Mouse (Mus musculus) myocyte (in vitro differentiated cells): ENCODE results near the gene Ets1. TPM values are rescaled to one million over a fixed set of nuclear protein-coding genes. Genes with fewer than 3 reads are reported as not detected.
A peak's percentile ranks its signal among the peaks of the same experiment; 100 is the strongest.

Experiments
- H3K27me3 ChIP-seq: one replicate; pipeline ENCODE4 v1.6.1; 2011; ENCODE audit not compliant: control insufficient read depth, insufficient read depth, insufficient read length
- H3K36me3 ChIP-seq: one replicate; pipeline ENCODE4 v1.6.1; 2011; ENCODE audit not compliant: control insufficient read depth, insufficient read depth
- H3K4me2 ChIP-seq: one replicate; pipeline ENCODE4 v1.6.1; 2011; ENCODE audit warnings: low read depth, control low read depth
- H3K4me3 ChIP-seq: one replicate; pipeline ENCODE4 v1.5.1; 2011; ENCODE audit warnings: mild to moderate bottlenecking, control low read depth, moderate library complexity
- H3K79me2 ChIP-seq: one replicate; pipeline ENCODE4 v1.6.1; 2011; ENCODE audit not compliant: control insufficient read depth, insufficient read depth
- H3ac ChIP-seq: one replicate; pipeline ENCODE4 v1.6.1; 2011; ENCODE audit not compliant: control insufficient read depth, insufficient read length
- CEBPB ChIP-seq: IDR thresholded peaks from 2 replicates; pipeline ENCODE4 v1.6.1; 2011; ENCODE audit warnings: mild to moderate bottlenecking, moderate library complexity; ENCODE audit not compliant: poor library complexity, insufficient read depth, severe bottlenecking
- E2F4 ChIP-seq: IDR thresholded peaks from one replicate; pipeline ENCODE4 v1.6.1; 2011; ENCODE audit warnings: mild to moderate bottlenecking, control low read depth, moderate library complexity; ENCODE audit not compliant: insufficient read depth
- MAX ChIP-seq: IDR thresholded peaks from one replicate; pipeline ENCODE4 v1.6.1; 2011; ENCODE audit warnings: low read depth, mild to moderate bottlenecking, control low read depth
- MYOD1 ChIP-seq, 3 experiments: IDR thresholded peaks; one replicate each; pipeline ENCODE4 v1.6.1; 2011; ENCODE audit warnings: control low read depth in 2 of 3, low read depth in 2 of 3, mild to moderate bottlenecking in 2 of 3, moderate library complexity in 1 of 3; ENCODE audit not compliant: insufficient read length in 2 of 3, control insufficient read depth in 1 of 3
- MYOG ChIP-seq, 3 experiments: IDR thresholded peaks; one replicate each; pipeline ENCODE4 v1.6.1; 2011; ENCODE audit warnings: control low read depth in 2 of 3, low read depth in 2 of 3, mild to moderate bottlenecking in 2 of 3; ENCODE audit not compliant: insufficient read length in 2 of 3, control insufficient read depth in 1 of 3, insufficient read depth in 1 of 3
- POLR2A ChIP-seq: IDR thresholded peaks from one replicate; pipeline ENCODE4 v1.6.1; 2011; ENCODE audit warnings: low read depth, mild to moderate bottlenecking, control low read depth, moderate library complexity; ENCODE audit not compliant: insufficient read length
- POLR2AphosphoS2 ChIP-seq: IDR thresholded peaks from one replicate; pipeline ENCODE4 v1.6.1; 2011; ENCODE audit warnings: low read depth, control low read depth; ENCODE audit not compliant: insufficient read length
- REST ChIP-seq: IDR thresholded peaks from one replicate; pipeline ENCODE4 v1.6.1; 2011; ENCODE audit warnings: mild to moderate bottlenecking, control low read depth, moderate library complexity; ENCODE audit not compliant: insufficient read depth, insufficient read length
- SRF ChIP-seq: IDR thresholded peaks from one replicate; pipeline ENCODE4 v1.6.1; 2011; ENCODE audit warnings: low read depth; ENCODE audit not compliant: control insufficient read depth, insufficient read length
- TCF12 ChIP-seq: IDR thresholded peaks from one replicate; pipeline ENCODE4 v1.6.1; 2011; ENCODE audit warnings: mild to moderate bottlenecking, control low read depth; ENCODE audit not compliant: poor library complexity, insufficient read depth, severe bottlenecking
- TCF3 ChIP-seq: IDR thresholded peaks from one replicate; pipeline ENCODE4 v1.6.1; 2011; ENCODE audit warnings: low read depth, control low read depth; ENCODE audit not compliant: insufficient read length
- USF1 ChIP-seq: IDR thresholded peaks from one replicate; pipeline ENCODE4 v1.6.1; 2011; ENCODE audit warnings: low read depth, mild to moderate bottlenecking, control low read depth, moderate library complexity
- polyA plus RNA-seq: library from polyadenylated mRNA; unstranded; fragments of >200 nt; fragmentation: generic; extraction: Trizol; gene quantifications from one replicate; pipeline ENCODE4 v1.2.1, GENCODE M21; 2012; ENCODE audit warnings: missing spikeins

The Ets1 gene
- polyA plus RNA-seq, 1 experiment, result 5.4 TPM

DNA sequence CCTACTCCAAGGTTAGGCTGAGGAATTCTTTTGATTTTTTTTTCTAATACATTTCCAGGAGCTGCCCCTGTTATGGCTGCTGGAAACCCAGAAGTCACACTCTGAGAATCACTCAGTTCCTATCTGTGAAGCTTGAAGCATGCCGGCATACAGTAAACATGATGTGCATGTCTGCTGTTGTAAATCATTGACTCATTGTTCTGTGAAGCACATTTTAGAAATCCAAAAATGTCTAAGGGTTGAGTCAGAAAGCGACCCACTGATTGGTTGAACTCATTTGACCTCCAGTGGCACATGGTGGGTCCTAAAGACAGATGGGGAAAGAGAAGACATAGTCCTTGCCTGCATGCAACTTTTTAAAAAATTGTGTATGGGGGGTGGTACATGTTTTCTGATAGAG lies 33.4 kb downstream of the Ets1 start:
- Histone ChIP-seq H3K27me3 (no peaks in the 10 kb centered on the region), H3K4me2 (no peak overlapping the region), H3K79me2 (no peaks in the 10 kb centered on the region), H3K4me3 (no peak overlapping the region), H3K36me3 (no peaks in the 10 kb centered on the region), H3ac (no peak overlapping the region)
- TF ChIP-seq MAX, result no peak
- TF ChIP-seq POLR2A, result no peak
- TF ChIP-seq USF1, result no peak
- TF ChIP-seq MYOG (IDR thresholded peaks at IDR 0.05; ENCODE audit: control insufficient read depth in 1 of 3, insufficient read depth in 1 of 3, insufficient read length in 2 of 3, low read depth in 2 of 3), result no peak
- no peak for TF ChIP-seq SRF
- no peak for TF ChIP-seq POLR2AphosphoS2
- no peak for TF ChIP-seq E2F4
- no peak for TF ChIP-seq REST
- TF ChIP-seq MYOD1 (IDR thresholded peaks at IDR 0.05; ENCODE audit: control insufficient read depth in 1 of 3, insufficient read length in 2 of 3, low read depth in 2 of 3), result no peak
- no peak for TF ChIP-seq TCF3

DNA sequence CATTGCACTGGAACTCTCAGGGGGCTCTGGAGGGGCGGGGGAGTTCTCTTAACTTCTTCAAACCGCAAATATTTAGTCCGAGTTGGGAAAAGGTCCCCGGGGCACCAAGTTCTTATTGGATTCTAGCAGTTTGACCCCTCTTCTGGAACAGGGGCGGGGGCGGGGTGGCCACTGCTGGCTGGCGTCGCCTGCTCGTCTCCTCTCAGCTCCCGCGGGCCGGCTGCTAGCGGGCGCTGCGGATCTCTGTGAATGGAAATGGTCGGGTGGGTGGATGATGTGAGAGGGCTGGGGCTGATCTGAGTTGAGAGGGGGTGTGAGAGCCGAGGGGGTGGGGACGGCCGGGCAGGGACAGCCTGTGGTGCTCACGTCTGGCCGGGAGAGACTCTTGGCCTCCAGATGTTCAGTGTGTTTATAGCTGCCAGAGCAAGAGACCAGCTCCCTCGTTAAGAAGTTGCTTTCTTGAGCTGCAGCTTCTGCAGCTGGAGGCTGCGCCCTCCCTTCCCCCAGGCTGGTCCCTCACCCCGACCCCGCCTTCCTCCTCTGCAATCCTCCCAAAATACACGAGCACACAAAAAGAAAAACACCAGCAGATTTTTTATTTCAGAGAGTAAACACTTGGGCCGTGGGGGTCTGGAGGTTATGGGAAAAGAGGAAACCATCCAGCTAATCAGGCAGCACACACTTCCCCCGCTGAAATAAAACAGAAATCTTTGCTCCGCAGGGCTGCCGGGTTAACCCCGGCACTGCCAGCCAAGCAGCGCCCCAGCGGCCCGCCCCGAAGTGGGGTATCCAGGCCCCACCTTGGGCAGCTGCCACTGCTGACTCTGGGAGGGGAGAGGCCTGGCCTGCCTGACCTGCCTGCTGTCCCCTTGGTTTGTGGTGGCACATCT lies 36.2 kb downstream of the Ets1 start:
- H3K36me3 ChIP-seq, result no peaks in the 10 kb centered on the region
- H3K4me3 ChIP-seq, result no peak overlapping the region
- peak overlapping the region; percentile 73 for H3K4me2 ChIP-seq
- TF ChIP-seq POLR2AphosphoS2 (no peak), MYOG (IDR thresholded peaks at IDR 0.05; ENCODE audit: control insufficient read depth in 1 of 3, insufficient read depth in 1 of 3, insufficient read length in 2 of 3, low read depth in 2 of 3) (peak in 1 of 3 experiments; percentile 50)
- no peak overlapping the region for H3ac ChIP-seq
- H3K27me3 ChIP-seq, result no peaks in the 10 kb centered on the region
- H3K79me2 ChIP-seq, result no peaks in the 10 kb centered on the region

DNA sequence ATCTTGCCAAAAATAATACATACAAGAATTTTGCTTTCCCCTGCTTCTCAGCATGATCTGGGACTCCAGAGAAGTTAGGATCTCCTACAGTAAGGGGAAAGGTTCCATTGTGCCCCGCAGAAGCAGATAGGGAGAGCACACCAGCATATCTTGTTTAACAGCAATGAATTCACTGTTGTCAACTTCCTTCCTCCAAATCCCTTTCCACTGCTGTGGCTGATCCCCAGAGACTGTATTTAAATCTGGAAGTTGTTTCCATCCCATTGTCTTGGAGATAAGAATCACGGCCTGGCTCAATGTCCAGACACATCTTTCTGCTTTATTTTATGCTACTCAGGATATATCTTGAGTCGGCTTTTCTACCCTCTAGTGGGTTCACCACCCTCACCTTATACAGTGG lies 37.9 kb downstream of the Ets1 start:
- H3K79me2 ChIP-seq, result no peaks in the 10 kb centered on the region
- H3ac ChIP-seq, result no peak overlapping the region
- no peaks in the 10 kb centered on the region for H3K27me3 ChIP-seq
- TF ChIP-seq USF1 (no peak), E2F4 (no peak), REST (no peak), MYOG (IDR thresholded peaks at IDR 0.05; ENCODE audit: control insufficient read depth in 1 of 3, insufficient read depth in 1 of 3, insufficient read length in 2 of 3, low read depth in 2 of 3) (no peak), MAX (no peak), CEBPB (no peak), POLR2A (no peak), TCF3 (no peak), SRF (no peak), TCF12 (no peak), POLR2AphosphoS2 (no peak), MYOD1 (IDR thresholded peaks at IDR 0.05; ENCODE audit: control insufficient read depth in 1 of 3, insufficient read length in 2 of 3, low read depth in 2 of 3) (no peak)
- no peak overlapping the region for H3K4me2 ChIP-seq
- no peak overlapping the region for H3K4me3 ChIP-seq
- H3K36me3 ChIP-seq, result no peaks in the 10 kb centered on the region

DNA sequence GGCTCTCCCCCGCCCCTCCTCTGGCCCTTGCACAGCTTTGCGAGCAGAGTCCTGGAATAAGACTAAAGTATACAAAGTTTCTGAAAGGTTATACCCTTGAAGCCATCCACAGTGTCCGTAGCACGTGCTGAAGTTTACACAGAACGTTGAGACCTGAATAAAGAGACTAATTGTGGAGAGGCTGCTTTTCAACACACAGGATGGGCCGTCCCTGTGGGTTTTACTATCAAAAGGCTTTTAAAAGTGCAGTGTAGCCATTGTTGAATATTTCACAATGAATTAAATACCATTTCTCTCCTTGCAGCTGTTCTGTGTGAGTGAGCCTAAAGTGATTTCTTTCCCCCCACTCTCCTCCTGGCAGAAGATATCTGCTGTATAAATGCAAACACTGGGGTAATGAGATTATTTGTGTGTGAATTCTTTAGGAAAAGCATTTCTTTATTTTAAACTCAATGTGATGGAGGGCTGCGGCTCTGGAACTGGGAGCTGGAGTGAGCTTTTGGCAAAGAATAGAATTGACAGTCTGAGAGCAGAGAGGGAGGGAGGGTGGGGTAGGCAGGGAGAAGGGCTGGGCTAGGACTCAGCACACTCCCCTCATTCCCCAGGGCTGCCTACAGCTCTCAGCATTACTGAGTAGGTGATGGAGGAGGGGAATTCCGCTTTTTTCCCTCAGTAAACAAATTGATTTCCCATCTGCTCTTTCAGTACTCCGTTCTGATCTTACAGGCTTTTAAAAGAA lies 39.8 kb downstream of the Ets1 start:
- TF ChIP-seq TCF3 (no peak), POLR2A (no peak), USF1 (no peak)
- H3K4me2 ChIP-seq, result peak overlapping the region; percentile 24
- H3K79me2 ChIP-seq, result no peaks in the 10 kb centered on the region
- no peak overlapping the region for H3K4me3 ChIP-seq
- no peaks in the 10 kb centered on the region for H3K36me3 ChIP-seq
- H3K27me3 ChIP-seq, result no peaks in the 10 kb centered on the region
- H3ac ChIP-seq, result no peak overlapping the region

DNA sequence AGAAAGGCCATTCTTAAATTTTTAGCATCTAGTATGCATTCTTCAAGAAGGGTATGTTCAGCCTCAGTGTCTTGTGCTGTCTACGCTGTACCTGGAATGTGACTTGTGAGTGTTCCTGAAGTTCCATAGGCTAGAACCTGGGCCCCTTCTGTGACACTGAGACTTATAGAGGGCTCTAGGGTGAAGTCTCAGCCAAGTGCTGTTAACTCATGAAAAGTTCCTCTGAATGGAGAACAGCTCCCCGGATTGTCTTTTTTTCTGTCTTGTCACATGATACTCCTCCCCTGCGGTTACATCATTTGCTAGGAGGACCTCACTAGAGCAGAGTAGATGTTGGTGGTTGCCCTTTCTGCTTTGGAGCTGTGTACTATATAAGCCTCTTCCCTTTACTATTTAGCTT lies 40.5 kb downstream of the Ets1 start:
- no peak for TF ChIP-seq TCF12
- peak; percentile 31 for TF ChIP-seq USF1
- no peak overlapping the region for H3K4me3 ChIP-seq
- H3K36me3 ChIP-seq, result no peaks in the 10 kb centered on the region
- H3K4me2 ChIP-seq, result peak overlapping the region; percentile 22
- no peaks in the 10 kb centered on the region for H3K27me3 ChIP-seq
- H3K79me2 ChIP-seq, result no peaks in the 10 kb centered on the region
- H3ac ChIP-seq, result no peak overlapping the region
